Mouse (Mus musculus) hindbrain, embryonic 14.5 days (tissue): ENCODE data around the gene Kirrel3. TPM values are rescaled to one million over a fixed set of nuclear protein-coding genes. Genes with fewer than 3 reads are reported as not detected.

Experiments
- ATAC-seq: fragments of 200-750 bp; cut with Nextera tagmentation; 2 replicates; pipeline ENCODE4 v1.8.0; 2017; ENCODE audit warnings: moderate number of reproducible peaks, mild to moderate bottlenecking, moderate TSS enrichment, moderate library complexity; ENCODE audit not compliant: low FRiP score
- DNase-seq: peaks from one replicate; pipeline ENCODE4 v3.0.0-alpha.2; 2015; ENCODE audit warnings: low spot score
- H3K27ac ChIP-seq: fragments of 300-500 bp; sonication (generic); 2 replicates; pipeline ENCODE4 v1.5.1; 2014; ENCODE audit warnings: mild to moderate bottlenecking, moderate library complexity
- H3K27me3 ChIP-seq: fragments of 300-500 bp; sonication (generic); 2 replicates; pipeline ENCODE4 v1.6.1; 2014; ENCODE audit warnings: mild to moderate bottlenecking, low read length, mixed read lengths; ENCODE audit not compliant: control insufficient read depth, insufficient read depth
- H3K36me3 ChIP-seq: fragments of 300-500 bp; sonication (generic); replicated peaks from 2 replicates; pipeline ENCODE4 v1.6.1; 2014; ENCODE audit not compliant: control insufficient read depth, insufficient read depth
- H3K4me1 ChIP-seq: fragments of 300-500 bp; sonication (generic); replicated peaks from 2 replicates; pipeline ENCODE4 v1.6.1; 2014; ENCODE audit warnings: antibody characterized with exemption, low read length, mixed read lengths; ENCODE audit not compliant: control insufficient read depth, insufficient read depth
- H3K4me2 ChIP-seq: fragments of 300-500 bp; sonication (generic); replicated peaks from 2 replicates; pipeline ENCODE4 v1.6.1; 2014; ENCODE audit warnings: mild to moderate bottlenecking, moderate library complexity
- H3K4me3 ChIP-seq: fragments of 300-500 bp; sonication (generic); replicated peaks from 2 replicates; pipeline ENCODE4 v1.5.1; 2014; ENCODE audit warnings: mild to moderate bottlenecking, low read length
- H3K9ac ChIP-seq: fragments of 300-500 bp; sonication (generic); 2 replicates; pipeline ENCODE4 v1.6.1; 2014
- H3K9me3 ChIP-seq: fragments of 300-500 bp; sonication (generic); 2 replicates; pipeline ENCODE4 v1.6.1; 2016; ENCODE audit warnings: low read length; ENCODE audit not compliant: control insufficient read depth
- WGBS: fragments of 180-500 bp; shearing (Covaris S2); extraction: QIAGEN DNeasy Blood & Tissue Kit; methylation state at CpG from one replicate; pipeline ENCODE4 v1.1.7; 2014; 5-methylcytosine and 5-hydroxymethylcytosine counted together
- polyA plus RNA-seq: library from polyadenylated mRNA; unstranded; fragments of >200 nt; fragmentation: Nextera tagmentation; extraction: Ambion mirVana; gene quantifications from 2 replicates; pipeline ENCODE4 v1.2.1, GENCODE M21; 2014

Kirrel3 gene
- polyA plus RNA-seq, 1 experiment from 2014 or later, result 38.8 TPM

- H3K4me2 ChIP-seq, result no peak overlapping the region
- no peaks in the 10 kb centered on the region for H3K9me3 ChIP-seq
- peaks cover 4% of the 10 kb centered on the region; the same call in 1 of the 2 replicates for H3K4me1 ChIP-seq
- H3K4me3 ChIP-seq, result no peak overlapping the region
- ATAC-seq, result no peak
- H3K9ac ChIP-seq, result no peak overlapping the region
- H3K27ac ChIP-seq, result no peak overlapping the region
- WGBS, result 72% methylated on average over 6 of the region's 6 CpGs
- DNase-seq, result no peak
- no peaks in the 10 kb centered on the region for H3K27me3 ChIP-seq
- no peaks in the 10 kb centered on the region for H3K36me3 ChIP-seq
Observed at GRCm38 (mm10) chr9:34957691-34958090, 472.0 kb downstream of the Kirrel3 start.

- no peak overlapping the region for H3K4me3 ChIP-seq
- H3K4me1 ChIP-seq, result peaks cover 3% of the 10 kb centered on the region; the same call in 1 of the 2 replicates
- no peak overlapping the region for H3K27ac ChIP-seq
- H3K36me3 ChIP-seq, result no peaks in the 10 kb centered on the region
- no peak overlapping the region for H3K9ac ChIP-seq
- no peak overlapping the region for H3K4me2 ChIP-seq
- no peaks in the 10 kb centered on the region for H3K9me3 ChIP-seq
- ATAC-seq (no peak), DNase-seq (no peak)
- H3K27me3 ChIP-seq, result no peaks in the 10 kb centered on the region
- 69% methylated on average over 5 of the region's 5 CpGs for WGBS
Observed at GRCm38 (mm10) chr9:34958183-34958830, 472.6 kb downstream of the Kirrel3 start.

GRCm38 (mm10) chr9:34960736-34961135, 475.0 kb downstream of the Kirrel3 start:
- no peaks in the 10 kb centered on the region for H3K36me3 ChIP-seq
- no peak for DNase-seq
- no peak overlapping the region for H3K27ac ChIP-seq

GRCm38 (mm10) chr9:34961171-34961570, 475.5 kb downstream of the Kirrel3 start:
- H3K27me3 ChIP-seq, result no peaks in the 10 kb centered on the region
- H3K4me3 ChIP-seq, result no peak overlapping the region
- H3K9ac ChIP-seq, result no peak overlapping the region
- no peaks in the 10 kb centered on the region for H3K36me3 ChIP-seq
- H3K4me2 ChIP-seq, result no peak overlapping the region
- no peak overlapping the region for H3K27ac ChIP-seq
- WGBS, result 72% methylated on average over 14 of the region's 14 CpGs
- H3K4me1 ChIP-seq, result peaks cover 14% of the 10 kb centered on the region
- ATAC-seq (no peak), DNase-seq (no peak)
- no peaks in the 10 kb centered on the region for H3K9me3 ChIP-seq

More at GRCm38 (mm10) chr9:34960736-34961135, 475.0 kb downstream of the Kirrel3 start:
- 65% methylated on average over 12 of the region's 12 CpGs for WGBS
- H3K9me3 ChIP-seq, result no peaks in the 10 kb centered on the region
- H3K4me2 ChIP-seq, result no peak overlapping the region
- no peaks in the 10 kb centered on the region for H3K27me3 ChIP-seq
- H3K9ac ChIP-seq, result no peak overlapping the region
- H3K4me1 ChIP-seq, result peaks cover 14% of the 10 kb centered on the region
- H3K4me3 ChIP-seq, result no peak overlapping the region
- no peak for ATAC-seq

DNA sequence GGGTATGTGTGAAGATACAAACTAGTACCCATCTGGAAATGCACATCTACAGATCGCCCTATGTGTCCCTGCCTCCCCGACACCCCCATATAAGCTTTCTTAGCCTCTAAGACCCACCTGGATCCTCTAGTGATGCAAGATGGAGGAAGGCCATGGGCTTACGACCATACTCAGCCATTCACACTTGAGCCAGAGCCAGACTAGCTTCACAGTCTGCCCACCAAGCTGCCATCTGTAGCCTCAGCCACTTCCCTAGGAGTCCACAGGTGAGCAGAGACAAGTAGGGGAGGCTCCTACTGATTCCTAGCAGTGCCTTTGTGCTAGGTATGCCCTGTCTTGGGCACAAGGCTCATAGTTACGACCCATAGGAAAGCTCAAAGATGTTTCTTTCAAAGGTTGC, 476.6 kb downstream of the Kirrel3 start:
- 95% methylated on average over 4 of the region's 4 CpGs for WGBS
- ATAC-seq, result no peak

DNA sequence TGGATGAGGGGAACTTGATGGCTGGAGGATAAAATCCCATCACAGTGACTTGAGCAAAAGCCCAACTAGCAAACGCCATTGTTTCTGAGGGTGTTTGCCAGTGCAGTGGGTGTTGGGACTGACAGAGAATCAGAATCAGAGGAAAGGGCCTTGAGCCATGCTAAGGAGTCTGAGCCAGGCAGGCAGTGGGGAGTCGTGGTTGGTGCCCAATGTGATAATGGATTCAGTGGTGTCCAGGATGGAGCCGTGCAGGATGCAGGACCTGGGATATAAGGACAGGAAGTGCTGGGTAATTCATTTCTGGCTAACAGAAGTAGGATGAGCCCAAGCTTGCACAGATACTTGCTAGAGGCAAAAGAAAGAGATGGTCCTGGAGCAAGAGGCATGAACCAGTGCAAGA, 477.9 kb downstream of the Kirrel3 start:
- H3K36me3 ChIP-seq, result no peaks in the 10 kb centered on the region
- no peak overlapping the region for H3K9ac ChIP-seq
- H3K4me2 ChIP-seq, result no peak overlapping the region
- H3K27ac ChIP-seq, result peak overlapping the region; percentile 45
- no peaks in the 10 kb centered on the region for H3K27me3 ChIP-seq
- 86% methylated on average over 3 of the region's 3 CpGs for WGBS
- H3K4me3 ChIP-seq, result no peak overlapping the region
- DNase-seq (no peak), ATAC-seq (no peak)
- H3K4me1 ChIP-seq, result peaks cover 14% of the 10 kb centered on the region
- no peaks in the 10 kb centered on the region for H3K9me3 ChIP-seq

More for the DNA sequence above, 476.6 kb downstream of the Kirrel3 start:
- Histone ChIP-seq H3K4me1 (peaks cover 14% of the 10 kb centered on the region), H3K27me3 (no peaks in the 10 kb centered on the region), H3K36me3 (no peaks in the 10 kb centered on the region), H3K9me3 (no peaks in the 10 kb centered on the region), H3K27ac (no peak overlapping the region), H3K9ac (no peak overlapping the region), H3K4me2 (no peak overlapping the region), H3K4me3 (no peak overlapping the region)
- no peak for DNase-seq

GRCm38 (mm10) chr9:34964172-34965040, 478.7 kb downstream of the Kirrel3 start:
- Histone ChIP-seq H3K9me3 (no peaks in the 10 kb centered on the region), H3K9ac (no peak overlapping the region), H3K27me3 (no peaks in the 10 kb centered on the region), H3K4me2 (no peak overlapping the region), H3K4me1 (peaks cover 14% of the 10 kb centered on the region), H3K36me3 (no peaks in the 10 kb centered on the region), H3K4me3 (no peak overlapping the region), H3K27ac (peak overlapping the region; percentile 58)
- ATAC-seq (peak; percentile 26; the same call in 1 of the 2 replicates), DNase-seq (peak; percentile 42)
- 50% methylated on average over 14 of the region's 14 CpGs for WGBS

DNA sequence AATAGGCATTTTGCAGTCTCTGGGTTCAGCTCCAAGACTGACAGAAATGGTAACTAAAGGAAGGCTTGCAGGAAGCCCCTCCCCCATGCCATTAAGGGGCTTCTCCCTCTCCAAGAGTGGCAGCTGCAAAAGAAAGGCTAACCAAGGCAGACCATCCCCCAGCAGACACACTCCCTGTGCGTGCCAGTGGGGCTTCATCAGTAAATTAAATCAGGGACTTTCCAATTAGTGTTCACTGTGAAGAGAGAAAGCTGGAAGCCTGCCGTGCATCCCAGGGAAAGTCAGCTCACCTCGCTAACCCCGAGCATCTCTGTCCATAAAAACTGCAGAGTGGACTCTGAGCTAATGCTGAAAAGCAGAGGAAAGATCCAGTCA, 479.3 kb downstream of the Kirrel3 start:
- 2% methylated on average over 4 of the region's 4 CpGs for WGBS
- no peaks in the 10 kb centered on the region for H3K36me3 ChIP-seq

DNA sequence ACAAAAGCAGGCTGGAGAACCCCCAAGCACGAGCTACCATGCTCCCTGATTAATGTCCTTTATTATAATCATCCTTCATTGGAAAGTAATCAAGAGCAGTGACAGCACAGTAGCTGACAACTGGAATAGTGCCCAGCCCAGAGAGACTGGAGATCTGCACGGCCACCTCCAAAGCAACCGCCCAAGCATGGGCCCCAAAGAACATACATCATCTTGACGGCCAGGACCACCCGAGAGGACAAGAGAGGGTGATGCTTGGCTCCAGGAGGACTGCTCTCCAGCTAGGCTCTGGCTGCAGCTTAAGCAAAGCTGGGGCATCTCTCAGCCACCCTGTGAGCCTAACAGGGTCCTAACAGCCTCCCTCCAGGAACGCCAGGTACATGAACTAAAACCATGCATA, 482.1 kb downstream of the Kirrel3 start:
- ATAC-seq (no peak; the same call in 1 of the 2 replicates), DNase-seq (no peak)
- H3K9me3 ChIP-seq, result no peaks in the 10 kb centered on the region
- no peak overlapping the region for H3K4me3 ChIP-seq
- 46% methylated on average over 6 of the region's 6 CpGs for WGBS
- no peaks in the 10 kb centered on the region for H3K27me3 ChIP-seq
- no peaks in the 10 kb centered on the region for H3K36me3 ChIP-seq
- H3K4me1 ChIP-seq, result peaks cover 14% of the 10 kb centered on the region
- H3K9ac ChIP-seq, result no peak overlapping the region
- H3K27ac ChIP-seq, result no peak overlapping the region
- no peak overlapping the region for H3K4me2 ChIP-seq

More for the DNA sequence above, 479.3 kb downstream of the Kirrel3 start:
- ATAC-seq, result peak; percentile 62; the same call in 1 of the 2 replicates
- Histone ChIP-seq H3K9ac (no peak overlapping the region), H3K27me3 (no peaks in the 10 kb centered on the region), H3K4me1 (peaks cover 14% of the 10 kb centered on the region), H3K27ac (peak overlapping the region; percentile 58), H3K9me3 (no peaks in the 10 kb centered on the region), H3K4me2 (no peak overlapping the region), H3K4me3 (no peak overlapping the region)
- DNase-seq, result no peak
